Mouse (Mus musculus) lung, postnatal 0 days (tissue): ENCODE measurements around the gene Hoxb5.

ENCODE experiments used
- CTCF ChIP-seq: IDR thresholded peaks from 2 replicates; pipeline ENCODE4 v1.5.1; 2016; ENCODE audit warnings: antibody characterized with exemption, mild to moderate bottlenecking
- EP300 ChIP-seq: IDR thresholded peaks from 2 replicates; pipeline ENCODE4 v1.6.1; 2016; ENCODE audit warnings: antibody characterized with exemption, mild to moderate bottlenecking, control low read depth

- TF ChIP-seq EP300: no peak
- TF ChIP-seq CTCF: no peak
These were observed 45.9 kb downstream of the Hoxb5 start for GRCm38 (mm10) chr11:96348988-96349387.
